34 mouse cellular contexts compared by ENCODE assay signal in the genomic region with DNA sequence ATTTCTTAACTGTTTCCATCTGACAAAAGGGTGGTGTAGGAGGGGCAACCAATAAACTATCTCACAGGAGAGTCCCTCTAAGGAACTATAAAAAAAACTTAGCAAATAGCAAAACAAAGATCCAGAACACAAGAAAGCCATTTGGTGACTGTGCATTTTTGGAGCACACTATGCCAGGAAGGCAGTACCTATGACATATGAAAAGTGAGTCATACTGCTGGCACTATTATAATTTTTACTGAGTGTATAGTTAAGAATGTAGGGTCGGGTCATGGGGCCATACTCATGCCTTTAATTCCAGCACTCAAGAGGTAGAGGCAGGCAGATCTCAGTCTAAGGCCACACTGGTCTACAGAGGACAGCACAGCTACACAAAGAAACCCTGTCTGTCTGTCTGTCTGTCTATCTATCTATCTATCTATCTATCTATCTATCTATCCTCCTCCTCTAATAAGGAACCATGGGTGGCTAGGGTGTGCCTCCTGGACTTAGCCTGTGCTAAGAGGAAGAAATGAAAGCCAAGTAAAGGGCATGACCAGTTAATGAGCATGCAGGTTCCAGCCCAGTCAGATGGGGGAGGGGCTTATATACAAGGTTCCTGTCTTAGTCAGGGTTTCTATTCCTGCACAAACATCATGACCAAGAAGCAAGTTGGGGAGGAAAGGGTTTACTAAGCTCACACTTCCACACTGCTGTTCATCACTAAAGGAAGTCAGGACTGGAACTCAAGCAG. TPM values are rescaled to one million over a fixed set of nuclear protein-coding genes. Genes with fewer than 3 reads are reported as not detected.
DNase-seq lines count a peak whose midpoint lies in the region; ATAC-seq and TF ChIP-seq lines count a peak whose summit lies in the region.
"Had no signal": no experiment of that assay in that cellular context is flagged by ENCODE, and none has a peak within 500 bp of the region (broad histone marks: within the 10 kb centered on the region; RNA-seq: fewer than 3 reads in every experiment).

No protein-coding gene starts in this region.

- H3K4me1 ChIP-seq in stomach, postnatal 0 days (replicated peaks; ENCODE audit: control insufficient read depth, insufficient read depth): no peaks in the 10 kb centered on the region
- H3K4me1 ChIP-seq: hindbrain, embryonic 15.5 days had no signal

- WGBS in stomach, postnatal 0 days: 66% methylated on average over 1 of the region's 1 CpGs

- H3K9me3 ChIP-seq in stomach, postnatal 0 days (ENCODE audit: control insufficient read depth, low read length): no peaks in the 10 kb centered on the region
- H3K9me3 ChIP-seq: G1E; heart, embryonic 10.5 days; heart, embryonic 13.5 days; hindbrain, embryonic 15.5 days had no signal

- intact Hi-C loops in left cerebral cortex, postnatal 25 days (cut with DNase I): no loop called here

- no peaks in the 10 kb centered on the region for H3K36me3 ChIP-seq in stomach, postnatal 0 days (ENCODE audit: control insufficient read depth, insufficient read depth, low read length)
- H3K36me3 ChIP-seq: G1E; heart, embryonic 10.5 days; heart, embryonic 13.5 days; hindbrain, embryonic 15.5 days had no signal

- TF ChIP-seq CTCF in stomach, postnatal 0 days (IDR thresholded peaks at IDR 0.05; ENCODE audit: low read depth): no peak

- H3K4me3 ChIP-seq in stomach, postnatal 0 days (ENCODE audit: low read depth, low read length): no peak overlapping the region
- H3K4me3 ChIP-seq: gastrocnemius, adult 2 months; heart, adult 2 months; heart, embryonic 10.5 days; heart, embryonic 13.5 days; hindbrain, embryonic 15.5 days had no signal

- TF ChIP-seq EP300 in stomach, postnatal 0 days (optimal IDR thresholded peaks at IDR 0.05): no peak

- H3K27me3 ChIP-seq in stomach, postnatal 0 days (ENCODE audit: control insufficient read depth, insufficient read depth, low read length): no peaks in the 10 kb centered on the region

- no peak overlapping the region for H3K27ac ChIP-seq in stomach, postnatal 0 days (replicated peaks)
- H3K27ac ChIP-seq: gastrocnemius, adult 2 months; heart, adult 2 months; heart, embryonic 10.5 days; heart, embryonic 13.5 days; hindbrain, embryonic 15.5 days had no signal

- no peak overlapping the region for H3K9ac ChIP-seq in stomach, postnatal 0 days (ENCODE audit: low read length)
- H3K9ac ChIP-seq: forebrain, postnatal 0 days; heart, embryonic 13.5 days; hindbrain, embryonic 15.5 days had no signal

- H3K4me2 ChIP-seq in stomach, postnatal 0 days (replicated peaks; ENCODE audit: low read depth): no peak overlapping the region
- H3K4me2 ChIP-seq: heart, embryonic 13.5 days; hindbrain, embryonic 15.5 days had no signal

- ATAC-seq in megakaryocyte, adult 5-6 weeks (ENCODE audit: poor library complexity, severe bottlenecking): peak; percentile 60; the same call in 1 of the 2 replicates
- ATAC-seq in stomach, postnatal 0 days (ENCODE audit: low FRiP score, low TSS enrichment): peak; percentile 61
- ATAC-seq: forebrain, embryonic 14.5 days; forebrain, postnatal 0 days had no signal

- peak; percentile 53 for DNase-seq in 416B (ENCODE audit: low read depth)
- DNase-seq in NIH3T3 (ENCODE audit: low read depth): peak; percentile 54
- DNase-seq in stomach, postnatal 0 days (ENCODE audit: low spot score): no peak
- no peak for DNase-seq in left cerebral cortex, postnatal 25 days (ENCODE audit: low spot score in 2 of 2)
- DNase-seq in heart, adult 18-20 months: no peak
- DNase-seq in cerebellum, adult 18-20 months: no peak
- no peak for DNase-seq in embryo, embryonic 10 days (ENCODE audit: low spot score)
- DNase-seq: adrenal gland, adult 2 months; adrenal gland, postnatal 14 days; cerebellum, adult 11 months; cerebellum, adult 8-10 months; cerebellum, postnatal 10 days; cerebellum, postnatal 36 days; forebrain, postnatal 0 days; gastrocnemius, adult 2 months; gastrocnemius, postnatal 14 days; heart, adult 2 months; heart, postnatal 14 days; heart, postnatal 4 days had no signal

RNA-seq across cellular contexts. Expression of a gene that starts 7.2 kb away (rescaled TPM):
- 7.3 TPM in 2 replicates for total RNA-seq in megakaryocyte, adult 5-6 weeks (2015)
- 9.5 and 10.1 TPM in 2 replicates for total RNA-seq in megakaryocyte, adult 5-6 weeks (2017)
- 17.4 and 19.2 TPM in 2 replicates for polyA plus RNA-seq in stomach, postnatal 0 days (2015; fragmentation: Nextera tagmentation; extraction: Ambion mirVana)
- total RNA-seq in left cerebral cortex, postnatal 25 days (2021): 10 to 100 TPM; 13.1 to 13.8 TPM
- 10 to 100 TPM; 10.9 to 12.3 TPM for total RNA-seq in heart, adult 18-20 months (2021)

RNA-seq across cellular contexts. Expression of a gene that starts 8.3 kb away (rescaled TPM):
- total RNA-seq in megakaryocyte, adult 5-6 weeks (2015): not detected in 2 replicates
- not detected in 2 replicates for total RNA-seq in megakaryocyte, adult 5-6 weeks (2017)
- polyA plus RNA-seq in stomach, postnatal 0 days (2015; fragmentation: Nextera tagmentation; extraction: Ambion mirVana): not detected in 2 replicates
- total RNA-seq in left cerebral cortex, postnatal 25 days (2021): 1 to 10 TPM; 7.4 to 9.6 TPM
- total RNA-seq in heart, adult 18-20 months (2021): not detected
- total RNA-seq: adrenal gland, adult 2 months; adrenal gland, postnatal 14 days; adrenal gland, postnatal 4 days; G1E; gastrocnemius, adult 2 months; heart, adult 2 months; heart, postnatal 14 days; heart, postnatal 4 days had no signal
- polyA plus RNA-seq: embryonic facial prominence, embryonic 11.5 days; embryonic facial prominence, embryonic 14.5 days; forebrain, embryonic 14.5 days; G1E; heart, adult 2 months; heart, embryonic 13.5 days; hindbrain, embryonic 11.5 days; intestine, embryonic 14.5 days had no signal

RNA-seq across cellular contexts. Expression of a gene that starts 22.6 kb away (rescaled TPM):
- total RNA-seq in megakaryocyte, adult 5-6 weeks (2015): 48.2 and 56.4 TPM in 2 replicates
- 17.8 and 29.3 TPM in 2 replicates for total RNA-seq in megakaryocyte, adult 5-6 weeks (2017)
- polyA plus RNA-seq in stomach, postnatal 0 days (2015; fragmentation: Nextera tagmentation; extraction: Ambion mirVana): 134 and 142 TPM in 2 replicates
- 10 to 100 TPM; 66.6 to 74.9 TPM for total RNA-seq in left cerebral cortex, postnatal 25 days (2021)
- 10 to 100 TPM; 90.7 to 95.9 TPM for total RNA-seq in heart, adult 18-20 months (2021)

RNA-seq across cellular contexts. Expression of a gene that starts 35.7 kb away (rescaled TPM):
- not detected in 2 replicates for total RNA-seq in megakaryocyte, adult 5-6 weeks (2015)
- not detected in 2 replicates for total RNA-seq in megakaryocyte, adult 5-6 weeks (2017)
- polyA plus RNA-seq in stomach, postnatal 0 days (2015; fragmentation: Nextera tagmentation; extraction: Ambion mirVana): 0.08 and 0.18 TPM in 2 replicates
- total RNA-seq in left cerebral cortex, postnatal 25 days (2021): 100 to 1,000 TPM; 257 to 284 TPM
- total RNA-seq in heart, adult 18-20 months (2021): under 1 TPM in 1 of 2 experiments, not detected in 1; 0.32 TPM
- total RNA-seq: G1E; gastrocnemius, adult 2 months had no signal
- polyA plus RNA-seq: G1E had no signal

RNA-seq across cellular contexts. Expression of a gene that starts 42.4 kb away (rescaled TPM):
- not detected in 2 replicates for total RNA-seq in megakaryocyte, adult 5-6 weeks (2015)
- not detected in 2 replicates for total RNA-seq in megakaryocyte, adult 5-6 weeks (2017)
- polyA plus RNA-seq in stomach, postnatal 0 days (2015; fragmentation: Nextera tagmentation; extraction: Ambion mirVana): not detected in 2 replicates
- total RNA-seq in left cerebral cortex, postnatal 25 days (2021): not detected
- not detected for total RNA-seq in heart, adult 18-20 months (2021)
- total RNA-seq: adrenal gland, adult 2 months; adrenal gland, postnatal 14 days; adrenal gland, postnatal 4 days; gastrocnemius, adult 2 months; gastrocnemius, postnatal 14 days; gastrocnemius, postnatal 4 days; heart, adult 2 months; heart, postnatal 14 days; heart, postnatal 4 days had no signal
- polyA plus RNA-seq: adrenal gland, adult 2 months; cortical plate, adult 2 months; forebrain, embryonic 11.5 days; forebrain, embryonic 14.5 days; forebrain, postnatal 0 days; frontal cortex, adult 2 months; G1E; heart, adult 2 months; heart, embryonic 13.5 days; hindbrain, embryonic 11.5 days; hindbrain, embryonic 15.5 days; intestine, embryonic 14.5 days had no signal

Comparison
In these comparisons a context has a peak if more than half of its experiments do, and no peak if none do; other contexts are left out.
1. DNase-seq: peak in 416B (single experiment) and NIH3T3 (single experiment); none in stomach, postnatal 0 days (single experiment), left cerebral cortex, postnatal 25 days (0 of 2), heart, adult 18-20 months (0 of 2), cerebellum, adult 18-20 months (0 of 2) and embryo, embryonic 10 days (single experiment).
2. RNA of a gene that starts 8.3 kb away (total RNA-seq): 7.4 to 9.6 TPM in left cerebral cortex, postnatal 25 days; not detected in megakaryocyte, adult 5-6 weeks and not detected in heart, adult 18-20 months; every median in the first group is over 4 times any median in the second.